Mouse (Mus musculus) olfactory bulb, adult 2 months (tissue): ENCODE measurements around the gene Armc9. TPM values are rescaled to one million over a fixed set of nuclear protein-coding genes. Genes with fewer than 3 reads are reported as not detected.

ENCODE experiments used
- H3K27ac ChIP-seq: fragments of 200-500 bp; 2 replicates; pipeline ENCODE4 v1.5.1; 2012; ENCODE audit warnings: low read depth, low read length; ENCODE audit not compliant: insufficient read depth
- H3K4me1 ChIP-seq: fragments of 200-500 bp; 2 replicates; pipeline ENCODE4 v1.6.1; 2012; ENCODE audit warnings: low read length; ENCODE audit not compliant: control insufficient read depth, insufficient read depth
- H3K4me3 ChIP-seq: fragments of 200-500 bp; 2 replicates; pipeline ENCODE4 v1.5.1; 2012; ENCODE audit warnings: mild to moderate bottlenecking, low read depth, low read length, moderate library complexity; ENCODE audit not compliant: insufficient read depth
- CTCF ChIP-seq: fragments of 200-500 bp; IDR thresholded peaks from 2 replicates; pipeline ENCODE4 v1.5.1; 2012; ENCODE audit warnings: low read depth, mild to moderate bottlenecking, low read length, moderate library complexity; ENCODE audit not compliant: insufficient read depth
- POLR2A ChIP-seq: fragments of 200-500 bp; IDR thresholded peaks from 2 replicates; pipeline ENCODE4 v1.6.1; 2012; ENCODE audit warnings: mild to moderate bottlenecking, low read depth, low read length, moderate library complexity; ENCODE audit not compliant: insufficient read depth
- WGBS: fragments of 180-500 bp; shearing (Covaris S2); methylation state at CpG from one replicate; pipeline ENCODE4 v1.1.7; 2018; 5-methylcytosine and 5-hydroxymethylcytosine counted together
- polyA plus RNA-seq: library from polyadenylated mRNA; stranded (reverse); fragments of >200 nt; gene quantifications from 2 replicates; pipeline ENCODE4 v1.2.4, GENCODE M21; 2012; ENCODE audit warnings: low replicate concordance; ENCODE audit not compliant: missing spikeins, insufficient read depth, insufficient read length

Gene Armc9
- polyA plus RNA-seq, 1 experiment: not detected

GRCm38 (mm10) chr1:86320822-86321413 lies 166.3 kb downstream of the Armc9 start:
- no peak overlapping the region for H3K27ac ChIP-seq
- H3K4me3 ChIP-seq: no peak overlapping the region
- WGBS: 85% methylated on average over 6 of the region's 8 CpGs
- H3K4me1 ChIP-seq: no peaks in the 10 kb centered on the region
- TF ChIP-seq POLR2A (no peak), CTCF (no peak)

Other genes with a start within 250 kb of the Armc9 start
- not detected in 2 replicates for gene 4933407L21Rik, start 226.3 kb upstream of the Armc9 start, polyA plus RNA-seq
- not detected in 2 replicates for gene Gpr55, start 193.8 kb upstream of the Armc9 start, polyA plus RNA-seq
- not detected in 2 replicates for gene Spata3, start 138.0 kb upstream of the Armc9 start, polyA plus RNA-seq
- gene 2810459M11Rik, start 108.9 kb upstream of the Armc9 start, polyA plus RNA-seq: not detected in 2 replicates
- 97.9 TPM in 1 of 2 replicates, not detected in the other for gene Psmd1, start 90.4 kb upstream of the Armc9 start, polyA plus RNA-seq
- not detected in 2 replicates for gene Htr2b, start 42.8 kb upstream of the Armc9 start, polyA plus RNA-seq
- gene Gm21972, start 21.1 kb upstream of the Armc9 start, polyA plus RNA-seq: not detected in 2 replicates
- gene B3gnt7, start 148.1 kb downstream of the Armc9 start, polyA plus RNA-seq: not detected in 2 replicates
- 269 and 776 TPM in 2 replicates for gene Ncl, start 204.6 kb downstream of the Armc9 start, polyA plus RNA-seq